Mouse (Mus musculus) forebrain, embryonic 13.5 days (tissue): ENCODE results near the gene Sfn. TPM values are rescaled to one million over a fixed set of nuclear protein-coding genes. Genes with fewer than 3 reads are reported as not detected.

Experiments used
- ATAC-seq: fragments of 200-750 bp; cut with Nextera tagmentation; 2 replicates; pipeline ENCODE4 v1.8.0; 2017
- H3K27ac ChIP-seq: fragments of 300-500 bp; sonication (generic); 2 replicates; pipeline ENCODE4 v1.5.1; 2015; ENCODE audit warnings: inconsistent platforms, mild to moderate bottlenecking, moderate library complexity
- H3K27me3 ChIP-seq: fragments of 300-500 bp; sonication (generic); 2 replicates; pipeline ENCODE4 v1.6.1; 2015; ENCODE audit warnings: mild to moderate bottlenecking, inconsistent platforms
- H3K36me3 ChIP-seq: fragments of 300-500 bp; sonication (generic); 2 replicates; pipeline ENCODE4 v1.6.1; 2015; ENCODE audit warnings: mild to moderate bottlenecking, inconsistent platforms; ENCODE audit not compliant: poor library complexity, severe bottlenecking
- H3K4me1 ChIP-seq: fragments of 300-500 bp; sonication (generic); 2 replicates; pipeline ENCODE4 v1.6.1; 2015; ENCODE audit warnings: inconsistent platforms
- H3K4me2 ChIP-seq: fragments of 300-500 bp; sonication (generic); 2 replicates; pipeline ENCODE4 v1.6.1; 2015; ENCODE audit warnings: inconsistent platforms, mild to moderate bottlenecking, moderate library complexity
- H3K4me3 ChIP-seq: fragments of 300-500 bp; sonication (generic); 2 replicates; pipeline ENCODE4 v1.5.1; 2015; ENCODE audit warnings: mild to moderate bottlenecking, inconsistent platforms
- H3K9ac ChIP-seq: fragments of 300-500 bp; sonication (generic); 2 replicates; pipeline ENCODE4 v1.6.1; 2015; ENCODE audit warnings: mild to moderate bottlenecking, inconsistent platforms
- H3K9me3 ChIP-seq: fragments of 300-500 bp; sonication (generic); replicated peaks from 2 replicates; pipeline ENCODE4 v1.6.1; 2016; ENCODE audit warnings: inconsistent platforms
- WGBS: fragments of 180-500 bp; shearing (Covaris S2); methylation state at CpG from one replicate; pipeline ENCODE4 v1.1.7; 2015; 5-methylcytosine and 5-hydroxymethylcytosine counted together
- polyA plus RNA-seq: library from polyadenylated mRNA; unstranded; fragments of >200 nt; fragmentation: Nextera tagmentation; extraction: Ambion mirVana; gene quantifications from 2 replicates; pipeline ENCODE4 v1.2.1, GENCODE M21; 2015

Sfn gene
- polyA plus RNA-seq, 1 experiment from 2014 or later, result 0.99 TPM

- no peak overlapping the region for H3K4me2 ChIP-seq
- H3K9me3 ChIP-seq, result no peaks in the 10 kb centered on the region
- H3K27me3 ChIP-seq, result no peaks in the 10 kb centered on the region
- ATAC-seq, result no peak
- H3K36me3 ChIP-seq, result peaks cover 57% of the 10 kb centered on the region
- 85% methylated on average over 10 of the region's 10 CpGs for WGBS
- no peak overlapping the region for H3K27ac ChIP-seq
- H3K4me1 ChIP-seq, result no peaks in the 10 kb centered on the region
- no peak overlapping the region for H3K9ac ChIP-seq
- H3K4me3 ChIP-seq, result no peak overlapping the region
Measured at GRCm38 (mm10) chr4:133615416-133615815, 13.4 kb upstream of the Sfn start.

DNA sequence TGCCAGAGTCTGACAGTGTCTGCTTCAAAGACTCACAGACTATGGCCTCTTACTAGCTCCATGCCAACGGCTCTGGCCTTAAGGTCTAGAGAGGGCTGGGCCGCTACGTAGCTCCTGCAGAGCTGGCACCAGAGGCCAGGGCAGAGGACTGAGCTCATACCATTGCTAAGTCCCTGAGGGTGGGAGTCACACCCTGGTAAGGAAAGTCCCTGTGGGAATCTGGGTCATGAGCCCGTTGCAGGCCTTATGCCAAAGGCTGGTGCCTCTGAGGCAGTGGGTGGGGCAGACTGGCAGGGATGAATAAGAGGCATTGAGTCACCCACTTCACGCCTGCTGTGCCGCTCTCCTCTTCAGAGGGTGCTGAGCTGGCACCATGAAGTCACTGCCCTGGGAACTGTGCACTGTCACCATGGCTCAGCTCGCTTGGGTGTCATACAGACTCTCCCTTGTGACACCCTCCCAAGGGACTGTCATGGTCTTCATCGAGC lies 12.3 kb upstream of the Sfn start:
- no peaks in the 10 kb centered on the region for H3K9me3 ChIP-seq
- H3K4me1 ChIP-seq, result no peaks in the 10 kb centered on the region
- no peak overlapping the region for H3K4me2 ChIP-seq
- H3K27me3 ChIP-seq, result no peaks in the 10 kb centered on the region
- ATAC-seq, result no peak
- no peak overlapping the region for H3K9ac ChIP-seq
- WGBS, result 85% methylated on average over 8 of the region's 8 CpGs
- peaks cover 61% of the 10 kb centered on the region for H3K36me3 ChIP-seq
- H3K27ac ChIP-seq, result no peak overlapping the region
- no peak overlapping the region for H3K4me3 ChIP-seq

GRCm38 (mm10) chr4:133613867-133614266 lies 11.9 kb upstream of the Sfn start:
- H3K36me3 ChIP-seq, result peaks cover 60% of the 10 kb centered on the region

GRCm38 (mm10) chr4:133613026-133613425 lies 11.1 kb upstream of the Sfn start:
- H3K4me3 ChIP-seq, result no peak overlapping the region
- no peaks in the 10 kb centered on the region for H3K27me3 ChIP-seq
- H3K4me2 ChIP-seq, result no peak overlapping the region
- H3K27ac ChIP-seq, result no peak overlapping the region
- H3K4me1 ChIP-seq, result no peaks in the 10 kb centered on the region
- H3K9me3 ChIP-seq, result no peaks in the 10 kb centered on the region
- no peak for ATAC-seq
- no peak overlapping the region for H3K9ac ChIP-seq
- H3K36me3 ChIP-seq, result peaks cover 67% of the 10 kb centered on the region
- 92% methylated on average over 8 of the region's 8 CpGs for WGBS

More at GRCm38 (mm10) chr4:133613867-133614266, 11.9 kb upstream of the Sfn start:
- Histone ChIP-seq H3K27me3 (no peaks in the 10 kb centered on the region), H3K4me1 (no peaks in the 10 kb centered on the region), H3K9ac (no peak overlapping the region), H3K9me3 (no peaks in the 10 kb centered on the region), H3K27ac (no peak overlapping the region), H3K4me3 (no peak overlapping the region), H3K4me2 (no peak overlapping the region)
- ATAC-seq, result no peak
- 84% methylated on average over 4 of the region's 4 CpGs for WGBS

DNA sequence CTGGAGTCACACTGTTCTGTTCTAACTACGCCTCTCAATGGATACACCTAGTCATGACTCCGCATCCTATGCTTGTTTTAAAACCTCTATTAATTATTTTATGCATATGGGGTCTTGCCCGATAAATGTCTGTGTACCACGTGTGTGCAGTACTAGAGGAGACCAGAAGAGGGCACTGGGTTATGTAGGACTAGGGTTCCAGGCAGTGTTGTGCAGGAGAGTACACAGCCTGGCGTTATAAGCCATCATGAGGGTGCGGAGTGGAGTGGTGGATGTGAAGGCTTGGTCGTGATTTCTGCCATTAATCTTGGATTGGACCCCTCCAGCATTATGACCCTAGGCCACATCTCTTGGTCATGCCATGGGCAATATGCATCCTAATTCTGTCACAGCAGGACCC lies 10.4 kb upstream of the Sfn start:
- Histone ChIP-seq H3K36me3 (peaks cover 73% of the 10 kb centered on the region), H3K4me3 (no peak overlapping the region)
- ATAC-seq, result no peak

DNA sequence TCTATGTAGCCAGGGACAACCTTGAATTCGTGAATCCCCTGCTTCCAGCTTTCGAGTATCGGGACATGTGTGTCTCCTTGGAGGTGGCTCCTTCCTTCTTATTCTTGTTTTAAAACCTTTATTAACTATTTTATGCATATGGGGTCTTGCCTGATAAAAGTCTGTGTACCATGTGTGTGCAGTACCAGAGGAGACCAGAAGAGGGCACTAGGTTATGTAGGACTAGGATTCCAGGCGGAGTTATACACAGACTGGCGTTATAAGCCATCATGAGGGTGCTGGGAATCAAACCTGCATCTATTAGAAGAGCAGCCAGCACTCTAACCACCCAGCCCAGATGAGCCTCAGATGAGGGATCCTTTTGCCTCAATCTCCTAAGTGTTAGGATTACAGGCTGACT lies 9.8 kb upstream of the Sfn start:
- Histone ChIP-seq H3K9ac (no peak overlapping the region), H3K27me3 (no peaks in the 10 kb centered on the region), H3K4me1 (no peaks in the 10 kb centered on the region), H3K4me3 (no peak overlapping the region), H3K36me3 (peaks cover 79% of the 10 kb centered on the region), H3K9me3 (no peaks in the 10 kb centered on the region), H3K4me2 (no peak overlapping the region), H3K27ac (no peak overlapping the region)
- 98% methylated on average over 5 of the region's 5 CpGs for WGBS
- no peak for ATAC-seq

More for the DNA sequence above, 10.4 kb upstream of the Sfn start:
- Histone ChIP-seq H3K9ac (no peak overlapping the region), H3K9me3 (no peaks in the 10 kb centered on the region), H3K4me2 (no peak overlapping the region), H3K4me1 (no peaks in the 10 kb centered on the region), H3K27ac (no peak overlapping the region), H3K27me3 (no peaks in the 10 kb centered on the region)
- WGBS, result 97% methylated on average over 7 of the region's 7 CpGs

- Histone ChIP-seq H3K27ac (no peak overlapping the region), H3K27me3 (no peaks in the 10 kb centered on the region), H3K4me1 (no peaks in the 10 kb centered on the region), H3K9me3 (no peaks in the 10 kb centered on the region), H3K9ac (no peak overlapping the region), H3K4me2 (no peak overlapping the region), H3K4me3 (no peak overlapping the region), H3K36me3 (peaks cover 86% of the 10 kb centered on the region)
- no peak for ATAC-seq
- WGBS, result 20% methylated on average over 6 of the region's 6 CpGs
Measured at GRCm38 (mm10) chr4:133609719-133610118, 7.8 kb upstream of the Sfn start.

- Histone ChIP-seq H3K27me3 (peaks cover 6% of the 10 kb centered on the region), H3K27ac (no peak overlapping the region), H3K4me1 (no peaks in the 10 kb centered on the region), H3K4me2 (no peak overlapping the region), H3K36me3 (peaks cover 74% of the 10 kb centered on the region), H3K9ac (no peak overlapping the region), H3K9me3 (no peaks in the 10 kb centered on the region), H3K4me3 (no peak overlapping the region)
- no peak for ATAC-seq
- WGBS, result 78% methylated on average over 10 of the region's 10 CpGs
Measured at GRCm38 (mm10) chr4:133607284-133607683, 5.3 kb upstream of the Sfn start.

DNA sequence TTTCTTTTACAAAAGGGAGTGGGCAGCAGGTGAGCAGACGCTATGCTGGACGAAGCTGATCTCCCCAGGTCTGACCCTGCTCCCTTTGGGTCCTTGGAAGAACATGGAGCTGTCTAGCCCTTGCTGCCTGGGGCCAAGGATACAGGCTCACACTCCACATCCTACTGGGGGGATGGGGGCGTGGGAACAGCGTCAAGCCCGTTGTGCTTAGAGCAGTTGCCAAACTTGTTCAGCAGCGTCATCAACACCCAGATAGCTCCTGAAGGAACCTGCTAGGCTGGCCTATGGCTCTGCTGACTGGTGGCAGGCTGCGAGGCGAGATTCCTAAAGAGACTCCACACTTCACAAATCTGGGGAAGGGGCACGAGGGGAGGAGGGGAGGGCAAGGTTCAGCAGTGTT lies 3.4 kb upstream of the Sfn start:
- no peak for ATAC-seq
- Histone ChIP-seq H3K9me3 (no peaks in the 10 kb centered on the region), H3K36me3 (peaks cover 58% of the 10 kb centered on the region), H3K27me3 (peaks cover 24% of the 10 kb centered on the region), H3K4me1 (no peaks in the 10 kb centered on the region; the same call in 1 of the 2 replicates), H3K9ac (no peak overlapping the region), H3K4me2 (no peak overlapping the region), H3K4me3 (no peak overlapping the region), H3K27ac (no peak overlapping the region)
- 71% methylated on average over 9 of the region's 9 CpGs for WGBS

DNA sequence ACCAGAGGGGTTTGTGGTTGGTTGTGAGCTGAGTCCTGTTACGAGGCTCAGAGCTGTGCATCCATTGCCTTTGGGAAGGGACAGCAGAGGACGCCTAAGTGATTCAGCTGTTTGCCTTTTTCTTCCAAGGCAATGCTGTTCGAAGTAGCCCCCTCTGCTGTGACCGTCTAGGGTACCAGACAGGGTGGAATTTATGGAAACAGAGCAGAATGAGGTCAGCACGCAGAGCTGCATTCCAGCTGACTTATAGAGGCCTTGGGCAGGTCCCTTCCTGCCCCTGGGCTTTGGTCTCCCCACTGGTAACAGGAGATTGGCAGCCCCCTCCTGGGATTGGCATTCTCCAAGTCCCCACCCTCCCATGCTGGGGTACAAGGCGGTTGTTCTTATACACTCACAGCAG lies 2.9 kb upstream of the Sfn start:
- H3K4me3 ChIP-seq, result no peak overlapping the region
- peaks cover 5% of the 10 kb centered on the region for H3K4me1 ChIP-seq
- peaks cover 29% of the 10 kb centered on the region for H3K27me3 ChIP-seq
- no peak overlapping the region for H3K27ac ChIP-seq
- H3K9me3 ChIP-seq, result no peaks in the 10 kb centered on the region
- no peak overlapping the region for H3K4me2 ChIP-seq
- ATAC-seq, result no peak
- peaks cover 55% of the 10 kb centered on the region for H3K36me3 ChIP-seq
- WGBS, result 67% methylated on average over 6 of the region's 6 CpGs
- no peak overlapping the region for H3K9ac ChIP-seq

GRCm38 (mm10) chr4:133604175-133604574 lies 2.2 kb upstream of the Sfn start:
- H3K36me3 ChIP-seq, result peaks cover 55% of the 10 kb centered on the region
- H3K27me3 ChIP-seq, result peaks cover 36% of the 10 kb centered on the region
- no peaks in the 10 kb centered on the region for H3K9me3 ChIP-seq
- H3K9ac ChIP-seq, result no peak overlapping the region
- H3K27ac ChIP-seq, result no peak overlapping the region
- WGBS, result 94% methylated on average over 7 of the region's 7 CpGs
- H3K4me3 ChIP-seq, result no peak overlapping the region
- no peak overlapping the region for H3K4me2 ChIP-seq
- H3K4me1 ChIP-seq, result peaks cover 12% of the 10 kb centered on the region
- ATAC-seq, result no peak

DNA sequence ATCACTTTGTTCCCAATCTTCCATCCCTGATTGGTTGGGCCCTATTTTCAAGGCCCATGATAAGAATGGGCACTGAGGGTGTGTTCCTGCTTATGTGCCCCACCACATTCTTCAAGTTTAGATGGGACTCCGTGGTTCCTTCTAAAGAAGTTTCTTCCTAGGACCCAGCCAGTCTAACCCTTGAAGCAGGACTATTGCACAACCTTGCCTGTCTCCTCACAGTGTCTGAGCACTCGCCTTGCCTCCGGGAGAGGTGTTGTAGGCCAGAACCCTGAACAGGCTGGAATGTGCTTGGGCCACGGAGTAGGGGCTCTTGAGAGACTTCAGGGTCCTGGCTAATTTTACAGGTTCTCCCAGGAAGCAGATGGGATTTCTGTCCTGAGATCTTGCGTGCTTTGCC lies 1.1 kb upstream of the Sfn start:
- Histone ChIP-seq H3K9ac (no peak overlapping the region), H3K36me3 (peaks cover 46% of the 10 kb centered on the region), H3K4me1 (peaks cover 13% of the 10 kb centered on the region), H3K27ac (no peak overlapping the region), H3K4me2 (no peak overlapping the region), H3K27me3 (peaks cover 47% of the 10 kb centered on the region), H3K4me3 (no peak overlapping the region), H3K9me3 (no peaks in the 10 kb centered on the region)
- 93% methylated on average over 5 of the region's 5 CpGs for WGBS
- no peak for ATAC-seq

DNA sequence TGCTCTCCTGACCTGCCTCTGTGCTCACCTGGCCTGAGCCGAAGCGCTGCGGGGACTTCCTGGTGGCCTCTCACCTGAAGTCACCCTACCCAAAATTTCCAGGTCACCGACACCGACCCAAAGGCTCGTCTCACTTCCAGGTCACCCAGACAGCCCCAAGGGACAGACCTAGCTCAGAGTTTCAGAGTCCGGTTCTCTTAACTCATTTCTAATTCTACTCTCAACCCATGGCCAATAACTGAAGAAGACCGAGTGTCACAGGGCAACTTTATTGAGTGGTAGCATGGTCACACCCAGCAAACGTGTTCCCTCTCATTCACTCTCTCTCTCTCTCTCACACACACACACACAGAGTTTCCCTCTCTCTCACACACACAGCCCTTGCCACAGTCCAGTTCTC lies 1.7 kb downstream of the Sfn start:
- H3K9me3 ChIP-seq, result no peaks in the 10 kb centered on the region
- H3K27ac ChIP-seq, result no peak overlapping the region
- H3K4me2 ChIP-seq, result peak overlapping the region; percentile 69
- H3K27me3 ChIP-seq, result peaks cover 47% of the 10 kb centered on the region
- peaks cover 13% of the 10 kb centered on the region for H3K4me1 ChIP-seq
- no peak overlapping the region for H3K9ac ChIP-seq
- peak overlapping the region; percentile 46 for H3K4me3 ChIP-seq
- WGBS, result 19% methylated on average over 9 of the region's 9 CpGs
- peak; percentile 6; the same call in 1 of the 2 replicates for ATAC-seq
- peaks cover 18% of the 10 kb centered on the region for H3K36me3 ChIP-seq
